Mouse (Mus musculus) inflammation-experienced regulatory T-cells, adult 6 months (primary cell): ENCODE data around the gene Ptk7. TPM values are rescaled to one million over a fixed set of nuclear protein-coding genes. Genes with fewer than 3 reads are reported as not detected.

Experiments used
- polyA plus RNA-seq, 3 experiments: library from polyadenylated mRNA; unstranded; fragments of 100-300 nt; shearing (Covaris generic); gene quantifications; one replicate each; pipeline ENCODE4 v1.2.1; 2017

The Ptk7 gene
- polyA plus RNA-seq, 3 experiments from 2014 or later: not detected

Other genes with a start within 250 kb of the Ptk7 start
- 1 to 10 TPM; 2.5 to 5.7 (median 3.9) TPM for gene Zfp318, start 245.8 kb downstream of the Ptk7 start, polyA plus RNA-seq
- gene Crip3, start 200.6 kb downstream of the Ptk7 start, polyA plus RNA-seq: not detected
- gene Slc22a7, start 191.0 kb downstream of the Ptk7 start, polyA plus RNA-seq: not detected
- gene Ttbk1, start 141.8 kb downstream of the Ptk7 start, polyA plus RNA-seq: 1 to 10 TPM in 1 of 3 experiments, under 1 TPM in 2; 0.57 to 1.2 (median 0.58) TPM
- 10 to 100 TPM in 1 of 3 experiments, 1 to 10 TPM in 2; 4.6 to 17.6 (median 6.8) TPM for gene Dnph1, start 132.8 kb downstream of the Ptk7 start, polyA plus RNA-seq
- gene Cul9, start 83.1 kb downstream of the Ptk7 start, polyA plus RNA-seq: 1 to 10 TPM in 2 of 3 experiments, under 1 TPM in 1; 0.78 to 7.5 (median 3.1) TPM
- 10 to 100 TPM in 1 of 3 experiments, 1 to 10 TPM in 2; 4.8 to 15.7 (median 7.7) TPM for gene Srf, start 73.3 kb downstream of the Ptk7 start, polyA plus RNA-seq
- 10 to 100 TPM in 1 of 3 experiments, 1 to 10 TPM in 2; 7.6 to 10.1 (median 9.1) TPM for gene Klc4, start 16.5 kb upstream of the Ptk7 start, polyA plus RNA-seq
- gene Mrpl2, start 16.7 kb upstream of the Ptk7 start, polyA plus RNA-seq: 10 to 100 TPM; 59.1 to 81.9 (median 60.2) TPM
- gene Cul7, start 20.8 kb upstream of the Ptk7 start, polyA plus RNA-seq: 1 to 10 TPM; 1.7 to 4.1 (median 2.5) TPM
- gene Rrp36, start 44.8 kb upstream of the Ptk7 start, polyA plus RNA-seq: 10 to 100 TPM; 47.3 to 50.7 (median 47.7) TPM
- gene Mea1, start 49.3 kb upstream of the Ptk7 start, polyA plus RNA-seq: 100 to 1,000 TPM; 162 to 181 (median 163) TPM
- gene Klhdc3, start 51.4 kb upstream of the Ptk7 start, polyA plus RNA-seq: 10 to 100 TPM; 20.7 to 22.4 (median 21.7) TPM
- gene Ppp2r5d, start 75.6 kb upstream of the Ptk7 start, polyA plus RNA-seq: 10 to 100 TPM; 23.2 to 25.5 (median 23.5) TPM
- gene Pex6, start 82.0 kb upstream of the Ptk7 start, polyA plus RNA-seq: 1 to 10 TPM; 3.1 to 4.8 (median 4.6) TPM
- gene Gnmt, start 99.7 kb upstream of the Ptk7 start, polyA plus RNA-seq: 1 to 10 TPM in 1 of 3 experiments, under 1 TPM in 2; 0.40 to 2.3 (median 0.72) TPM
- gene Cnpy3, start 122.7 kb upstream of the Ptk7 start, polyA plus RNA-seq: 10 to 100 TPM; 19.1 to 36.3 (median 27.8) TPM
- gene Ptcra, start 134.2 kb upstream of the Ptk7 start, polyA plus RNA-seq: under 1 TPM in 2 of 3 experiments, not detected in 1; 0.44 to 0.47 TPM
- gene 2310039H08Rik, start 143.1 kb upstream of the Ptk7 start, polyA plus RNA-seq: 10 to 100 TPM; 16.4 to 17.9 (median 17.3) TPM
- gene Rpl7l1, start 153.2 kb upstream of the Ptk7 start, polyA plus RNA-seq: 100 to 1,000 TPM; 120 to 149 (median 139) TPM
- 1 to 10 TPM; 7.6 to 9.2 (median 9.1) TPM for gene Bicral, start 229.0 kb upstream of the Ptk7 start, polyA plus RNA-seq